Mouse (Mus musculus) MEL (cell line): ENCODE measurements at regions not wholly inside any gene's neighbourhood (a gene's known extent, or its start where the extent isn't known, plus 50 kb on each side); places are given as distances from the start of the nearest gene placed in this dataset.

Experiments
- CTCF ChIP-seq, 3 experiments: IDR thresholded peaks in 2 of 3; conservative IDR thresholded peaks in 1 of 3; 2 replicates each; pipeline ENCODE4 v1.5.1; 2011 to 2012; ENCODE audit warnings: low read length in 3 of 3, low read depth in 2 of 3, mild to moderate bottlenecking in 2 of 3, improper control_type of control experiment in 1 of 3, inconsistent platforms in 1 of 3, mixed read lengths in 1 of 3, moderate library complexity in 1 of 3; ENCODE audit not compliant: control insufficient read depth in 1 of 3, insufficient read depth in 1 of 3, poor library complexity in 1 of 3, severe bottlenecking in 1 of 3
- EP300 ChIP-seq, 2 experiments: IDR thresholded peaks; 2 replicates each; pipeline ENCODE4 v1.6.1; 2011; ENCODE audit warnings: improper control_type of control experiment in 2 of 2, low read length in 2 of 2, low read depth in 1 of 2, mild to moderate bottlenecking in 1 of 2
- ETS1 ChIP-seq: IDR thresholded peaks from 2 replicates; pipeline ENCODE4 v1.6.1; 2012; ENCODE audit warnings: low read depth, mild to moderate bottlenecking, inconsistent platforms, low read length, improper control_type of control experiment, moderate library complexity
- GABPA ChIP-seq: IDR thresholded peaks from 2 replicates; pipeline ENCODE4 v1.6.1; 2012; ENCODE audit warnings: low read depth, mild to moderate bottlenecking, inconsistent platforms, low read length, improper control_type of control experiment, moderate library complexity
- KAT2A ChIP-seq: conservative IDR thresholded peaks from 2 replicates; pipeline ENCODE4 v1.6.1; 2012; ENCODE audit warnings: low read depth, low read length, improper control_type of control experiment, inconsistent platforms
- POLR2A ChIP-seq, 2 experiments: IDR thresholded peaks; 2 replicates each; pipeline ENCODE4 v1.6.1; 2011 to 2012; ENCODE audit warnings: low read length in 2 of 2, mild to moderate bottlenecking in 2 of 2, control low read depth in 1 of 2, improper control_type of control experiment in 1 of 2, low read depth in 1 of 2, moderate library complexity in 1 of 2; ENCODE audit not compliant: control insufficient read depth in 1 of 2, insufficient read depth in 1 of 2, poor library complexity in 1 of 2
- POLR2AphosphoS5 ChIP-seq: IDR thresholded peaks from 2 replicates; pipeline ENCODE4 v1.6.1; 2012; ENCODE audit warnings: low read depth, borderline replicate concordance, mild to moderate bottlenecking, inconsistent platforms, low read length, moderate library complexity, mixed read lengths

GRCm38 (mm10) chr16:76855797-76856196 is 157.7 kb upstream of the Usp25 start:
- TF ChIP-seq CTCF (IDR thresholded peaks at IDR 0.05 in 2 of 3, conservative IDR thresholded peaks at IDR 0.05 in 1 of 3; ENCODE audit: control insufficient read depth in 1 of 3, insufficient read depth in 1 of 3, low read depth in 2 of 3, low read length in 3 of 3, poor library complexity in 1 of 3, severe bottlenecking in 1 of 3) (no peak), POLR2A (IDR thresholded peaks at IDR 0.05; ENCODE audit: control insufficient read depth in 1 of 2, insufficient read depth in 1 of 2, low read depth in 1 of 2, low read length in 2 of 2, poor library complexity in 1 of 2) (no peak), GABPA (no peak), EP300 (IDR thresholded peaks at IDR 0.05; ENCODE audit: low read depth in 1 of 2, low read length in 2 of 2) (no peak), ETS1 (no peak), KAT2A (no peak), POLR2AphosphoS5 (no peak)
